Mouse (Mus musculus): ENCODE results near the gene Atp2b2. TPM values are rescaled to one million over a fixed set of nuclear protein-coding genes. Genes with fewer than 3 reads are reported as not detected.
A peak's percentile ranks its signal among the peaks of the same experiment; 100 is the strongest.

Gene Atp2b2
- polyA plus RNA-seq, 1 experiment from 2014 or later = 1.1 TPM

GRCm38 (mm10) chr6:113830463-113830862, 211.9 kb downstream of the Atp2b2 start:
- no peaks in the 10 kb centered on the region for H3K36me3 ChIP-seq (replicated peaks)
- no peak for DNase-seq (ENCODE audit: low spot score)
- 90% methylated on average over 2 of the region's 2 CpGs for WGBS
- H3K9me3 ChIP-seq = no peaks in the 10 kb centered on the region
- no peak overlapping the region for H3K27ac ChIP-seq (replicated peaks)
- H3K27me3 ChIP-seq (replicated peaks; ENCODE audit: low read depth, poor library complexity, severe bottlenecking) = 0 out of 2 replicates have a peak, but pooled peaks cover 3% of the 10 kb centered on the region
- no peaks in the 10 kb centered on the region for H3K4me1 ChIP-seq
- H3K4me3 ChIP-seq = no peak overlapping the region

- WGBS = 93% methylated on average over 4 of the region's 4 CpGs
These were observed 215.1 kb downstream of the Atp2b2 start for GRCm38 (mm10) chr6:113827309-113827708.

GRCm38 (mm10) chr6:113822417-113822816, 220.0 kb downstream of the Atp2b2 start:
- no peaks in the 10 kb centered on the region for H3K27me3 ChIP-seq (replicated peaks; ENCODE audit: low read depth, poor library complexity, severe bottlenecking)
- H3K4me3 ChIP-seq = no peak overlapping the region
- H3K36me3 ChIP-seq (replicated peaks) = no peaks in the 10 kb centered on the region
- H3K4me1 ChIP-seq = no peaks in the 10 kb centered on the region
- H3K27ac ChIP-seq (replicated peaks) = no peak overlapping the region
- no peaks in the 10 kb centered on the region for H3K9me3 ChIP-seq
- 42% methylated on average over 7 of the region's 7 CpGs for WGBS
- DNase-seq (ENCODE audit: low spot score) = peak; percentile 55

More at GRCm38 (mm10) chr6:113827309-113827708, 215.1 kb downstream of the Atp2b2 start:
- 0 out of 2 replicates have a peak, but pooled peaks cover 3% of the 10 kb centered on the region for H3K27me3 ChIP-seq (replicated peaks; ENCODE audit: low read depth, poor library complexity, severe bottlenecking)
- H3K27ac ChIP-seq (replicated peaks) = no peak overlapping the region
- no peak for DNase-seq (ENCODE audit: low spot score)
- no peaks in the 10 kb centered on the region for H3K4me1 ChIP-seq
- no peak overlapping the region for H3K4me3 ChIP-seq
- H3K36me3 ChIP-seq (replicated peaks) = no peaks in the 10 kb centered on the region
- no peaks in the 10 kb centered on the region for H3K9me3 ChIP-seq

GRCm38 (mm10) chr6:113816690-113817089, 225.7 kb downstream of the Atp2b2 start:
- H3K4me1 ChIP-seq = 0 out of 2 replicates have a peak, but pooled peaks cover 4% of the 10 kb centered on the region
- H3K4me3 ChIP-seq = no peak overlapping the region
- no peaks in the 10 kb centered on the region for H3K36me3 ChIP-seq (replicated peaks)
- no peak overlapping the region for H3K27ac ChIP-seq (replicated peaks)
- WGBS = 87% methylated on average over 3 of the region's 3 CpGs
- H3K27me3 ChIP-seq (replicated peaks; ENCODE audit: low read depth, poor library complexity, severe bottlenecking) = no peaks in the 10 kb centered on the region
- H3K9me3 ChIP-seq = no peaks in the 10 kb centered on the region
- no peak for DNase-seq (ENCODE audit: low spot score)

- Histone ChIP-seq H3K9me3 (no peaks in the 10 kb centered on the region), H3K36me3 (replicated peaks) (no peaks in the 10 kb centered on the region), H3K27me3 (replicated peaks; ENCODE audit: low read depth, poor library complexity, severe bottlenecking) (no peaks in the 10 kb centered on the region; the same call in 1 of the 2 replicates), H3K4me1 (peaks cover 15% of the 10 kb centered on the region), H3K4me3 (no peak overlapping the region), H3K27ac (replicated peaks) (no peak overlapping the region)
- WGBS = 72% methylated on average over 1 of the region's 1 CpGs
- DNase-seq (ENCODE audit: low spot score) = no peak
These were observed 231.0 kb downstream of the Atp2b2 start for GRCm38 (mm10) chr6:113811462-113811861.

GRCm38 (mm10) chr6:113810667-113811066, 231.7 kb downstream of the Atp2b2 start:
- no peaks in the 10 kb centered on the region for H3K36me3 ChIP-seq (replicated peaks)
- WGBS = 83% methylated on average over 4 of the region's 4 CpGs
- H3K4me1 ChIP-seq = peaks cover 15% of the 10 kb centered on the region
- H3K27me3 ChIP-seq (replicated peaks; ENCODE audit: low read depth, poor library complexity, severe bottlenecking) = no peaks in the 10 kb centered on the region; the same call in 1 of the 2 replicates
- H3K27ac ChIP-seq (replicated peaks) = no peak overlapping the region
- H3K4me3 ChIP-seq = no peak overlapping the region
- no peaks in the 10 kb centered on the region for H3K9me3 ChIP-seq
- DNase-seq (ENCODE audit: low spot score) = no peak

- Histone ChIP-seq H3K36me3 (replicated peaks) (no peaks in the 10 kb centered on the region), H3K4me1 (peaks cover 11% of the 10 kb centered on the region), H3K9me3 (peaks cover 9% of the 10 kb centered on the region; the same call in 1 of the 2 replicates), H3K27ac (replicated peaks) (no peak overlapping the region), H3K4me3 (no peak overlapping the region), H3K27me3 (replicated peaks; ENCODE audit: low read depth, poor library complexity, severe bottlenecking) (no peaks in the 10 kb centered on the region; the same call in 1 of the 2 replicates)
- 81% methylated on average over 5 of the region's 5 CpGs for WGBS
- no peak for DNase-seq (ENCODE audit: low spot score)
These were observed 236.2 kb downstream of the Atp2b2 start for GRCm38 (mm10) chr6:113806241-113806640.

- Histone ChIP-seq H3K4me1 (peaks cover 12% of the 10 kb centered on the region), H3K4me3 (no peak overlapping the region), H3K36me3 (replicated peaks) (no peaks in the 10 kb centered on the region), H3K9me3 (peaks cover 9% of the 10 kb centered on the region; the same call in 1 of the 2 replicates), H3K27me3 (replicated peaks; ENCODE audit: low read depth, poor library complexity, severe bottlenecking) (peaks cover 23% of the 10 kb centered on the region), H3K27ac (replicated peaks) (no peak overlapping the region)
- no peak for DNase-seq (ENCODE audit: low spot score)
These were observed 241.2 kb downstream of the Atp2b2 start for GRCm38 (mm10) chr6:113801233-113801632.

- Histone ChIP-seq H3K4me3 (no peak overlapping the region), H3K4me1 (peaks cover 25% of the 10 kb centered on the region), H3K36me3 (replicated peaks) (no peaks in the 10 kb centered on the region), H3K9me3 (peaks cover 2% of the 10 kb centered on the region; the same call in 1 of the 2 replicates), H3K27me3 (replicated peaks; ENCODE audit: low read depth, poor library complexity, severe bottlenecking) (peaks cover 27% of the 10 kb centered on the region), H3K27ac (replicated peaks) (no peak overlapping the region)
- DNase-seq (ENCODE audit: low spot score) = no peak
- WGBS = 71% methylated on average over 3 of the region's 3 CpGs
These were observed 242.5 kb downstream of the Atp2b2 start for GRCm38 (mm10) chr6:113799915-113800314.

- Histone ChIP-seq H3K36me3 (replicated peaks) (no peaks in the 10 kb centered on the region), H3K27ac (replicated peaks) (no peak overlapping the region), H3K27me3 (replicated peaks; ENCODE audit: low read depth, poor library complexity, severe bottlenecking) (peaks cover 32% of the 10 kb centered on the region), H3K4me3 (no peak overlapping the region), H3K9me3 (no peaks in the 10 kb centered on the region), H3K4me1 (peaks cover 30% of the 10 kb centered on the region)
- DNase-seq (ENCODE audit: low spot score) = peak; percentile 18
- WGBS = 79% methylated on average over 9 of the region's 9 CpGs
These were observed 243.1 kb downstream of the Atp2b2 start for GRCm38 (mm10) chr6:113799349-113799748.

GRCm38 (mm10) chr6:113798921-113799320, 243.5 kb downstream of the Atp2b2 start:
- Histone ChIP-seq H3K36me3 (replicated peaks) (no peaks in the 10 kb centered on the region), H3K9me3 (no peaks in the 10 kb centered on the region), H3K4me1 (peaks cover 30% of the 10 kb centered on the region), H3K27me3 (replicated peaks; ENCODE audit: low read depth, poor library complexity, severe bottlenecking) (peaks cover 32% of the 10 kb centered on the region), H3K4me3 (no peak overlapping the region), H3K27ac (replicated peaks) (no peak overlapping the region)
- DNase-seq (ENCODE audit: low spot score) = no peak
- WGBS = 43% methylated on average over 2 of the region's 2 CpGs

- Histone ChIP-seq H3K27me3 (replicated peaks; ENCODE audit: low read depth, poor library complexity, severe bottlenecking) (peaks cover 32% of the 10 kb centered on the region), H3K36me3 (replicated peaks) (no peaks in the 10 kb centered on the region), H3K9me3 (no peaks in the 10 kb centered on the region), H3K27ac (replicated peaks) (no peak overlapping the region), H3K4me3 (no peak overlapping the region), H3K4me1 (peaks cover 30% of the 10 kb centered on the region)
- peak; percentile 58 for DNase-seq (ENCODE audit: low spot score)
- WGBS = 8% methylated on average over 4 of the region's 4 CpGs
These were observed 247.1 kb downstream of the Atp2b2 start for GRCm38 (mm10) chr6:113795241-113795702.

- peaks cover 30% of the 10 kb centered on the region for H3K4me1 ChIP-seq
- DNase-seq (ENCODE audit: low spot score) = no peak
These were observed 250.0 kb downstream of the Atp2b2 start for GRCm38 (mm10) chr6:113792368-113792767.

More at GRCm38 (mm10) chr6:113792368-113792767, 250.0 kb downstream of the Atp2b2 start:
- WGBS = 81% methylated on average over 5 of the region's 5 CpGs
- peaks cover 20% of the 10 kb centered on the region for H3K27me3 ChIP-seq (replicated peaks; ENCODE audit: low read depth, poor library complexity, severe bottlenecking)
- no peaks in the 10 kb centered on the region for H3K9me3 ChIP-seq
- no peak overlapping the region for H3K27ac ChIP-seq (replicated peaks)
- no peaks in the 10 kb centered on the region for H3K36me3 ChIP-seq (replicated peaks)
- no peak overlapping the region for H3K4me3 ChIP-seq
